Mouse (Mus musculus) liver, embryonic 14.5 days (tissue): ENCODE measurements around the gene Nfkb1. TPM values are rescaled to one million over a fixed set of nuclear protein-coding genes. Genes with fewer than 3 reads are reported as not detected.

Experiments
- ATAC-seq: fragments of 200-750 bp; cut with Nextera tagmentation; 2 replicates; pipeline ENCODE4 v1.8.0; 2017; ENCODE audit warnings: moderate number of reproducible peaks, mild to moderate bottlenecking, moderate library complexity; ENCODE audit not compliant: insufficient read depth
- DNase-seq, 3 experiments: peaks; one replicate each; pipeline ENCODE4 v3.0.0-alpha.2; 2012 to 2013; ENCODE audit warnings: low read depth in 3 of 3, low spot score in 3 of 3
- H3K27ac ChIP-seq: fragments of 300-500 bp; sonication (generic); 2 replicates; pipeline ENCODE4 v1.5.1; 2014; ENCODE audit warnings: moderate library complexity, mild to moderate bottlenecking, control low read depth, inconsistent platforms
- H3K27me3 ChIP-seq: fragments of 300-500 bp; sonication (generic); 2 replicates; pipeline ENCODE4 v1.6.1; 2014; ENCODE audit warnings: mild to moderate bottlenecking, low read length, moderate library complexity; ENCODE audit not compliant: control insufficient read depth, insufficient read depth
- H3K36me3 ChIP-seq: fragments of 300-500 bp; sonication (generic); replicated peaks from 2 replicates; pipeline ENCODE4 v1.6.1; 2014; ENCODE audit warnings: low read depth; ENCODE audit not compliant: control insufficient read depth, insufficient read depth
- H3K4me1 ChIP-seq, 2 experiments: fragments of 200-500 bp in 1 of 2; fragments of 300-500 bp in 1 of 2; sonication (generic) in 1 of 2; replicated peaks; 2 replicates each; pipeline ENCODE4 v1.6.1; 2012 to 2014; ENCODE audit warnings: antibody characterized with exemption in 1 of 2, inconsistent platforms in 1 of 2, low read length in 1 of 2; ENCODE audit not compliant: control insufficient read depth in 2 of 2, insufficient read depth in 2 of 2
- H3K4me2 ChIP-seq: fragments of 300-500 bp; sonication (generic); 2 replicates; pipeline ENCODE4 v1.6.1; 2014; ENCODE audit warnings: low read depth, mild to moderate bottlenecking, control low read depth, moderate library complexity
- H3K4me3 ChIP-seq, 2 experiments: fragments of 200-500 bp in 1 of 2; fragments of 300-500 bp in 1 of 2; sonication (generic) in 1 of 2; 2 replicates each; pipeline ENCODE4 v1.5.1; 2012 to 2014; ENCODE audit warnings: low read depth in 2 of 2, low read length in 2 of 2, mild to moderate bottlenecking in 2 of 2, control low read depth in 1 of 2, inconsistent platforms in 1 of 2, moderate library complexity in 1 of 2; ENCODE audit not compliant: insufficient read depth in 1 of 2
- H3K9ac ChIP-seq: fragments of 300-500 bp; sonication (generic); replicated peaks from 2 replicates; pipeline ENCODE4 v1.6.1; 2014; ENCODE audit warnings: mild to moderate bottlenecking, control low read depth, moderate library complexity
- H3K9me3 ChIP-seq: fragments of 300-500 bp; sonication (generic); 2 replicates; pipeline ENCODE4 v1.6.1; 2016; ENCODE audit warnings: low read length, mixed read lengths; ENCODE audit not compliant: control insufficient read depth
- CTCF ChIP-seq: IDR thresholded peaks from 2 replicates; pipeline ENCODE4 v1.5.1; 2016; ENCODE audit warnings: antibody characterized with exemption, low read depth, control low read depth
- EP300 ChIP-seq: IDR thresholded peaks from 2 replicates; pipeline ENCODE4 v1.6.1; 2016; ENCODE audit warnings: antibody characterized with exemption, low read depth
- WGBS: fragments of 180-500 bp; shearing (Covaris S2); extraction: QIAGEN DNeasy Blood & Tissue Kit; methylation state at CpG from one replicate; pipeline ENCODE4 v1.1.7; 2014; ENCODE audit not compliant: insufficient replicate concordance; 5-methylcytosine and 5-hydroxymethylcytosine counted together
- polyA plus RNA-seq, 2 experiments: library from polyadenylated mRNA; depleted of rRNA in 1 of 2; stranded (reverse) in 1 of 2; unstranded in 1 of 2; fragments of >200 nt; fragmentation: Nextera tagmentation in 1 of 2; extraction: Ambion mirVana in 1 of 2; gene quantifications; 2 replicates each; pipeline versions ENCODE4 v1.2.1 to v1.2.3; 2012 to 2014

Nfkb1 gene
- polyA plus RNA-seq, 2 experiments: 11.2 to 16.5 TPM

- H3K27ac ChIP-seq: no peak overlapping the region
- H3K4me2 ChIP-seq: no peak overlapping the region
- ATAC-seq: no peak
- no peak overlapping the region for H3K4me3 ChIP-seq
- no peaks in the 10 kb centered on the region for H3K36me3 ChIP-seq
- H3K4me1 ChIP-seq: no peaks in the 10 kb centered on the region
- H3K9ac ChIP-seq: no peak overlapping the region
- no peak for TF ChIP-seq EP300
- TF ChIP-seq CTCF: no peak
- DNase-seq: no peak
- no peaks in the 10 kb centered on the region for H3K27me3 ChIP-seq
- no peaks in the 10 kb centered on the region for H3K9me3 ChIP-seq
- 23% methylated on average over 5 of the region's 5 CpGs for WGBS
Observed at GRCm38 (mm10) chr3:135568633-135569032, 122.7 kb downstream of the Nfkb1 start.

DNA sequence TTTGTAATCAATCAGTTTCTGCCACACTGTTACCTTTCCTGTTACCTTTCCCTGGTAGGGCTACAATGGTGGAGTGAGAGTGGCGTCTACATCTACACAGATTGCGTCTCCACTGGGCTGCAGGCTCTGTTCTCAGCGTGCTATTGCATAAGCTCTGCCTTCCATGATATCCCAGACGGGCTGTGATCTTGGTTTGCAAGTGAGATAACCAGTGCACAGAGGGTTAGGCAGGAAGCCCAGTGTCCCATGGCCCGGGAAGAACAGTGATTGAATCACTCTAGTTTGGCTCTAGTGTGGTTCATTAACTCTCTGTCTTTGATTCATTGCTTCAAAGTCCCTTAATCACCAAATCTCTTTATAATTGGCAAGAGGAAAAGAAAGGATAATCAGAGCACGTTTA lies 123.5 kb downstream of the Nfkb1 start:
- H3K4me2 ChIP-seq: no peak overlapping the region
- H3K27me3 ChIP-seq: no peaks in the 10 kb centered on the region
- H3K36me3 ChIP-seq: no peaks in the 10 kb centered on the region
- no peak for ATAC-seq
- no peaks in the 10 kb centered on the region for H3K9me3 ChIP-seq
- H3K9ac ChIP-seq: no peak overlapping the region
- TF ChIP-seq EP300 (no peak), CTCF (no peak)
- DNase-seq: no peak
- no peak overlapping the region for H3K4me3 ChIP-seq
- WGBS: 48% methylated on average over 6 of the region's 6 CpGs
- no peaks in the 10 kb centered on the region for H3K4me1 ChIP-seq
- H3K27ac ChIP-seq: no peak overlapping the region

GRCm38 (mm10) chr3:135565306-135565705 lies 126.0 kb downstream of the Nfkb1 start:
- Histone ChIP-seq H3K27me3 (no peaks in the 10 kb centered on the region), H3K9me3 (no peaks in the 10 kb centered on the region), H3K4me3 (no peak overlapping the region), H3K9ac (no peak overlapping the region), H3K36me3 (no peaks in the 10 kb centered on the region), H3K4me1 (no peaks in the 10 kb centered on the region), H3K4me2 (no peak overlapping the region), H3K27ac (no peak overlapping the region)
- TF ChIP-seq CTCF: no peak
- 32% methylated on average over 4 of the region's 4 CpGs for WGBS
- no peak for ATAC-seq
- DNase-seq: no peak

- Histone ChIP-seq H3K9ac (no peak overlapping the region), H3K9me3 (no peaks in the 10 kb centered on the region), H3K27ac (no peak overlapping the region), H3K36me3 (no peaks in the 10 kb centered on the region), H3K4me3 (no peak overlapping the region), H3K4me1 (no peaks in the 10 kb centered on the region), H3K4me2 (no peak overlapping the region), H3K27me3 (no peaks in the 10 kb centered on the region)
- ATAC-seq (no peak), DNase-seq (no peak)
- TF ChIP-seq CTCF (no peak), EP300 (no peak)
- 79% methylated on average over 9 of the region's 9 CpGs for WGBS
Observed at GRCm38 (mm10) chr3:135564706-135565105, 126.6 kb downstream of the Nfkb1 start.

DNA sequence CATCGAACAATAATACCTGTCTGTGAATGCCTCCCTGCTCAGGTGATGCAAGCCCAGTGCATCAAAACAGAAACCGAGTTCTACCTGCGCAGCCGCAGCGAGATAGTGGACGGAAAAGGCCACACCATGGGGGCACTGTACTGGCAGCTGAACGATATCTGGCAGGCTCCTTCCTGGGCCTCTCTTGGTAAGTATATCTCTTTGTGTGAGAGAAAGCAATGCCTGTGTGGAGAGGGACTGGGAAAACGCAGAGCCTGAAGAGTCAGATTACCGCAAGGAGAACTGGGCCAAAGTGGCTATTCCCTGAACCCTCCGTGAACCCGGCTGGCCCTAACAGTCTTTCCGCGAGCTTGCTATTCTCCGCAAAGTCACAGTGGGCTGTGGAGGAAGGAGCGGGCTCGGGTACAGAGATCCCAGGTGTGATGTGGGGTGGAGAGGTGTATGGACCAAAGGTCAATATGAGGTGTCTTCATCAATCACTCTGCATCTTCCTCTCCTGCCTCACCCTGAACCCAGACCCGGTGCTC lies 128.1 kb downstream of the Nfkb1 start:
- TF ChIP-seq EP300: no peak
- no peak for DNase-seq
- no peak overlapping the region for H3K9ac ChIP-seq

DNA sequence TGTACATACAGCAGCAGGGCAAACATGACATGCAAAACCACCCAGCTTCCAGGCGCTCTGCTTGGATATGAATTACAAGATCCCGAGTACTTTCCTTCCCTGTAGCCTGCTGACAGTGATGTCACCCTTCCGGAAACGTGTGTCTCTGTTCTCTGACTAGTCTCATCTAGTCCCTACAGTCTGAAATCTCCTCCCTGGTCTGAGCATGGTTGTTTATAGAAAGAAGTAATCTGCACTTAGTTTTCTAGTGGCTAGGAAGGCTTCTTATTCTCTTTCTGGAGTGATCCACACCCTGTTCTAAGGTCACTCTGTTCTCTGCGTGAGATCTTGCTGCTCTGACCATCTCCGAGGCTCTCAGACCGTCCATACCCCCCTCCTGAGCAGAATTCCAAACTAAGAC lies 129.3 kb downstream of the Nfkb1 start:
- Histone ChIP-seq H3K36me3 (no peaks in the 10 kb centered on the region), H3K9me3 (no peaks in the 10 kb centered on the region), H3K27me3 (no peaks in the 10 kb centered on the region), H3K4me1 (no peaks in the 10 kb centered on the region), H3K4me3 (no peak overlapping the region), H3K4me2 (no peak overlapping the region), H3K27ac (no peak overlapping the region), H3K9ac (no peak overlapping the region)
- DNase-seq: no peak
- WGBS: 66% methylated on average over 7 of the region's 7 CpGs
- no peak for ATAC-seq
- TF ChIP-seq EP300 (no peak), CTCF (no peak)

More for the DNA sequence above, 128.1 kb downstream of the Nfkb1 start:
- Histone ChIP-seq H3K27me3 (no peaks in the 10 kb centered on the region), H3K9me3 (no peaks in the 10 kb centered on the region), H3K4me2 (no peak overlapping the region), H3K27ac (no peak overlapping the region), H3K4me3 (no peak overlapping the region), H3K4me1 (no peaks in the 10 kb centered on the region), H3K36me3 (no peaks in the 10 kb centered on the region)
- 82% methylated on average over 17 of the region's 17 CpGs for WGBS
- no peak for ATAC-seq
